Mouse (Mus musculus) CH12.LX (cell line): ENCODE results near the gene Glis1. TPM values are rescaled to one million over a fixed set of nuclear protein-coding genes. Genes with fewer than 3 reads are reported as not detected.

Source experiments
- DNase-seq: peaks from one replicate; pipeline ENCODE4 v3.0.0-alpha.2; 2013; ENCODE audit errors: extremely low read depth
- H3K27ac ChIP-seq: 2 replicates; pipeline ENCODE4 v1.5.1; 2012; ENCODE audit warnings: low read depth, mild to moderate bottlenecking, control low read depth, moderate library complexity; ENCODE audit not compliant: insufficient read depth
- H3K27me3 ChIP-seq: replicated peaks from 2 replicates; pipeline ENCODE3; 2012; ENCODE audit warnings: inconsistent platforms
- H3K36me3 ChIP-seq, 2 experiments: replicated peaks in 1 of 2; 2 replicates each; pipeline versions ENCODE3 to v1.6.1; 2012; ENCODE audit warnings: inconsistent platforms in 1 of 2, low read length in 1 of 2, mild to moderate bottlenecking in 1 of 2, mixed read lengths in 1 of 2, moderate library complexity in 1 of 2; ENCODE audit not compliant: control insufficient read depth in 1 of 2, insufficient read depth in 1 of 2
- H3K4me1 ChIP-seq, 2 experiments: 2 replicates each; pipeline ENCODE4 v1.6.1; 2012; ENCODE audit warnings: inconsistent platforms in 1 of 2, moderate library complexity in 1 of 2; ENCODE audit not compliant: insufficient read depth in 2 of 2, control insufficient read depth in 1 of 2
- H3K4me2 ChIP-seq: 2 replicates; pipeline ENCODE4 v1.6.1; 2012; ENCODE audit warnings: low read depth, mild to moderate bottlenecking, control low read depth; ENCODE audit not compliant: poor library complexity, insufficient read depth, severe bottlenecking
- H3K4me3 ChIP-seq, 3 experiments: fragments of 150-350 bp in 1 of 3; sonication (generic) in 1 of 3; replicated peaks in 1 of 3; 2 replicates each; pipeline versions ENCODE3 to v1.5.1; 2011 to 2012; ENCODE audit warnings: low read depth in 2 of 3, low read length in 2 of 3, mild to moderate bottlenecking in 2 of 3, moderate library complexity in 2 of 3, control low read depth in 1 of 3, improper control_type of control experiment in 1 of 3, inconsistent platforms in 1 of 3, mixed read lengths in 1 of 3; ENCODE audit not compliant: poor library complexity in 1 of 3
- H3K79me2 ChIP-seq: replicated peaks from 2 replicates; pipeline ENCODE4 v1.6.1; 2012; ENCODE audit warnings: mild to moderate bottlenecking, moderate library complexity; ENCODE audit not compliant: control insufficient read depth, poor library complexity, insufficient read depth, severe bottlenecking; ENCODE audit errors: extremely low read depth
- H3K9ac ChIP-seq: 2 replicates; pipeline ENCODE4 v1.6.1; 2012; ENCODE audit warnings: low read depth, mild to moderate bottlenecking, control low read depth, moderate library complexity; ENCODE audit not compliant: insufficient read depth
- H3K9me3 ChIP-seq: replicated peaks from 2 replicates; pipeline ENCODE3; 2012; ENCODE audit warnings: low read length, inconsistent platforms, mixed read lengths
- BHLHE40 ChIP-seq: IDR thresholded peaks from 2 replicates; pipeline ENCODE4 v1.6.1; 2011; ENCODE audit warnings: mild to moderate bottlenecking, low read depth, low read length, improper control_type of control experiment
- CHD1 ChIP-seq: IDR thresholded peaks from 2 replicates; pipeline ENCODE4 v1.6.1; 2012; ENCODE audit warnings: low read depth, low read length, improper control_type of control experiment, inconsistent platforms
- CHD2 ChIP-seq: IDR thresholded peaks from 2 replicates; pipeline ENCODE4 v1.6.1; 2011; ENCODE audit warnings: low read length, improper control_type of control experiment
- CTCF ChIP-seq, 2 experiments: IDR thresholded peaks in 1 of 2; conservative IDR thresholded peaks in 1 of 2; 2 replicates each; pipeline ENCODE4 v1.5.1; 2011 to 2012; ENCODE audit warnings: low read depth in 2 of 2, low read length in 2 of 2, improper control_type of control experiment in 1 of 2, inconsistent platforms in 1 of 2, mild to moderate bottlenecking in 1 of 2, moderate library complexity in 1 of 2
- E2F4 ChIP-seq: IDR thresholded peaks from 2 replicates; pipeline ENCODE4 v1.6.1; 2011; ENCODE audit warnings: low read depth, low read length, improper control_type of control experiment; ENCODE audit not compliant: insufficient replicate concordance
- GABPA ChIP-seq: IDR thresholded peaks from 2 replicates; pipeline ENCODE4 v1.6.1; 2012; ENCODE audit warnings: low read depth, low read length, improper control_type of control experiment, inconsistent platforms; ENCODE audit not compliant: insufficient replicate concordance
- JUN ChIP-seq: IDR thresholded peaks from 2 replicates; pipeline ENCODE4 v1.6.1; 2011; ENCODE audit warnings: low read depth, mild to moderate bottlenecking, low read length, improper control_type of control experiment, moderate library complexity; ENCODE audit not compliant: insufficient read depth
- MAFK ChIP-seq: IDR thresholded peaks from 2 replicates; pipeline ENCODE4 v1.6.1; 2011; ENCODE audit warnings: low read length, improper control_type of control experiment; ENCODE audit not compliant: insufficient replicate concordance
- MEF2A ChIP-seq: IDR thresholded peaks from 2 replicates; pipeline ENCODE4 v1.6.1; 2014; ENCODE audit warnings: low read depth, mild to moderate bottlenecking, inconsistent platforms, low read length, improper control_type of control experiment, borderline replicate concordance
- MXI1 ChIP-seq: IDR thresholded peaks from 2 replicates; pipeline ENCODE4 v1.6.1; 2011; ENCODE audit warnings: mild to moderate bottlenecking, low read depth, low read length, improper control_type of control experiment
- NELFE ChIP-seq: IDR thresholded peaks from 2 replicates; pipeline ENCODE4 v1.6.1; 2011; ENCODE audit warnings: low read depth, low read length, improper control_type of control experiment
- PAX5 ChIP-seq: IDR thresholded peaks from 2 replicates; pipeline ENCODE4 v1.6.1; 2012; ENCODE audit warnings: low read length, inconsistent platforms, mixed read lengths
- SIN3A ChIP-seq: IDR thresholded peaks from 2 replicates; pipeline ENCODE4 v1.6.1; 2012; ENCODE audit warnings: low read length, improper control_type of control experiment, inconsistent platforms
- SMC3 ChIP-seq: IDR thresholded peaks from 2 replicates; pipeline ENCODE4 v1.6.1; 2011; ENCODE audit warnings: low read depth, low read length, improper control_type of control experiment
- UBTF ChIP-seq: IDR thresholded peaks from 2 replicates; pipeline ENCODE4 v1.6.1; 2012; ENCODE audit warnings: low read depth, mild to moderate bottlenecking, inconsistent platforms, low read length, improper control_type of control experiment, moderate library complexity
- USF1 ChIP-seq: IDR thresholded peaks from 2 replicates; pipeline ENCODE4 v1.6.1; 2014; ENCODE audit warnings: low read depth, mild to moderate bottlenecking, inconsistent platforms, low read length, improper control_type of control experiment
- ZMIZ1 ChIP-seq: IDR thresholded peaks from 2 replicates; pipeline ENCODE4 v1.6.1; 2012; ENCODE audit warnings: low read depth, mild to moderate bottlenecking, inconsistent platforms, low read length, improper control_type of control experiment
- dilution Hi-C: fragments of 300-500 bp; cut with MboI; formaldehyde crosslinking; loops from 2 replicates; pipeline ENCODE4 v1.14.3; 2020; ENCODE audit warnings: low sequenced_read_pairs; ENCODE audit not compliant: extremely low pct_unique_long_range_greater_than_20kb, extremely low pct_ligation_motif_present
- in situ Hi-C: fragments of 300-500 bp; cut with MboI; formaldehyde crosslinking; loops from 3 replicates; pipeline ENCODE4 v1.14.3; 2019; ENCODE audit warnings: low sequenced_read_pairs, low pct_ligation_motif_present, low pct_unique_long_range_greater_than_20kb, mixed read lengths
- polyA plus RNA-seq: library from polyadenylated mRNA; unstranded; fragments of >175 nt; gene quantifications from 2 replicates; pipeline ENCODE4 v1.2.1, GENCODE M21; 2012; ENCODE audit warnings: low read depth; ENCODE audit not compliant: insufficient read length
- total RNA-seq, 2 experiments: library from RNA; depleted of rRNA; stranded (reverse); fragments of 300-350 nt in 1 of 2; fragments of >200 nt in 1 of 2; gene quantifications; 2 replicates each; pipeline ENCODE4 v1.2.3; 2012 to 2014

Glis1 gene
- total and polyA plus RNA-seq, 3 experiments, result 0.08 to 2.2 (median 0.17) TPM

- Histone ChIP-seq H3K4me2 (no peak overlapping the region), H3K36me3 (no peaks in the 10 kb centered on the region), H3K9ac (no peak overlapping the region), H3K27ac (no peak overlapping the region), H3K4me3 (no peak overlapping the region), H3K79me2 (no peaks in the 10 kb centered on the region), H3K27me3 (no peaks in the 10 kb centered on the region), H3K4me1 (peaks cover 1 to 3% of the 10 kb centered on the region in 2 experiments; a peak in 1 of 4 replicates), H3K9me3 (no peaks in the 10 kb centered on the region)
- peak; percentile 12 for DNase-seq
- in situ Hi-C loops (no loop called here), dilution Hi-C loops (no loop called here)
- TF ChIP-seq MAFK, result peak; percentile 91
- no peak for TF ChIP-seq CHD2
Observed at GRCm38 (mm10) chr4:107467831-107468230, 33.4 kb downstream of the Glis1 start.

GRCm38 (mm10) chr4:107468264-107468663 lies 33.9 kb downstream of the Glis1 start:
- in situ Hi-C loops (no loop called here), dilution Hi-C loops (no loop called here)
- Histone ChIP-seq H3K4me1 (peaks cover 3 to 5% of the 10 kb centered on the region in 2 experiments; a peak in 2 of 4 replicates), H3K27me3 (no peaks in the 10 kb centered on the region), H3K9me3 (no peaks in the 10 kb centered on the region), H3K27ac (no peak overlapping the region), H3K4me3 (no peak overlapping the region), H3K4me2 (no peak overlapping the region), H3K36me3 (no peaks in the 10 kb centered on the region), H3K9ac (no peak overlapping the region), H3K79me2 (no peaks in the 10 kb centered on the region)
- TF ChIP-seq JUN (no peak), PAX5 (no peak), GABPA (no peak), MXI1 (no peak), BHLHE40 (no peak), UBTF (no peak)
- DNase-seq, result no peak

- Histone ChIP-seq H3K27ac (no peak overlapping the region), H3K4me1 (peaks cover 3 to 8% of the 10 kb centered on the region in 2 experiments; a peak in 2 of 4 replicates), H3K9ac (no peak overlapping the region), H3K4me2 (no peak overlapping the region), H3K4me3 (no peak overlapping the region), H3K36me3 (no peaks in the 10 kb centered on the region), H3K79me2 (no peaks in the 10 kb centered on the region), H3K27me3 (no peaks in the 10 kb centered on the region), H3K9me3 (no peaks in the 10 kb centered on the region)
- no peak for DNase-seq
- in situ Hi-C loops (no loop called here), dilution Hi-C loops (no loop called here)
- TF ChIP-seq MEF2A (no peak), E2F4 (no peak), JUN (no peak), ZMIZ1 (no peak), CHD2 (no peak), CTCF (conservative IDR thresholded peaks at IDR 0.05 in 1 of 2, IDR thresholded peaks at IDR 0.05 in 1 of 2; ENCODE audit: low read depth in 2 of 2, low read length in 2 of 2) (no peak), SMC3 (no peak), CHD1 (no peak), USF1 (no peak), NELFE (no peak), SIN3A (no peak)
Observed at GRCm38 (mm10) chr4:107468768-107469167, 34.4 kb downstream of the Glis1 start.
